Mouse (Mus musculus): ENCODE measurements at regions not wholly inside any gene's neighbourhood (a gene's known extent, or its start where the extent isn't known, plus 50 kb on each side); places are given as distances from the start of the nearest gene placed in this dataset.

DNA sequence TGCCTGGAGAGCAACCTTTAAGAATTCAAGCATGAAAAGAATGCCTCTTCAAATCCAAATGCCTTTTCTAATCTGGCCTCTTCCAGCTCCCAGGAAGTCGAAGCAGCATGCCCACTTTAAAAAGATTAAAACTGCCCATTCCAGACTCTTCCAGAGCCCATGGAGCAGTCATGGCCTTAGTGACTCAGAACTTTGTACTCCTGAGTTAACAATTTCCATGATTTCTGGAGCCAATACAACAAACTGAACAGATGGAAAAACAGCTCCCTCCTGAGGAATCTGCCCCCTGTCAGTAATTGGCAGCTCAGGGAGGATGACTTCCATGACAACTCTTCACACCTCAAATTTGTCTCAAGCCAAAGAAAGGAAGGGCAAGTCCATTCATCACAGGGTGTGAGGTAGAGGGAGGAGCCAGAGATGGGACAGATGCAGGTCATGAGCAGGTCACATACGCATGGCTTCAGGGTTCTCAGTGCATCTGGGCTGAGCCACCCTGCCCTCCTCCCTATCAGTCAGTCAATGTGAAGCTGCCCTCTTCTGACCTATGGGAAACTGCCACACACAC, 75.4 kb upstream of the Tcerg1l start:
- TF ChIP-seq POLR2A (IDR thresholded peaks at IDR 0.05; ENCODE audit: insufficient read depth, low read depth, low read length) (no peak), CTCF (IDR thresholded peaks at IDR 0.05; ENCODE audit: insufficient read depth, low read depth, low read length) (no peak)
